Mouse (Mus musculus): ENCODE data around the gene Cybrd1.

DNA sequence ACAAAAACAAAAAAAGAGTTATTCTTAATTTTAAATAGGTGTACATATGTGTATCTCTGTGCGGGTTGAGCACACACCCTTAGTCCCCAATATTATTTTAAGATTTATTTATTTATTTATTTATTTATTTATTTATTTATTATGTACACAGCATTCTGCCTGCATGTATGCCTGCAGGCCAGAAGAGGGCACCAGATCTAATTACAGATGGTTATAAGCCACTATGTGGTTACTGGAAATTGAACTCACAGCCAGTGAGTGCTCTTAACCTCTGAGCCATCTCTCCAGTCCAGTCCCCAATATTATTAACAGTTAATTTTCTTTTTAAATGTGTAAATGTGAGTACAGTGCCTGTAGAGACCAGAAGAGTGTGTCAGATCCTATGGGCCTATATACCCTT lies 60.0 kb downstream of the Cybrd1 start:
- TF ChIP-seq CTCF (IDR thresholded peaks at IDR 0.05; ENCODE audit: control insufficient read depth, insufficient read depth, insufficient replicate concordance, low read depth, low read length) (no peak), POLR2A (IDR thresholded peaks at IDR 0.05; ENCODE audit: control insufficient read depth, low read depth, low read length) (no peak)

Data from testis, adult 2 months (tissue).